Mouse (Mus musculus): ENCODE data around the gene Gba. TPM values are rescaled to one million over a fixed set of nuclear protein-coding genes. Genes with fewer than 3 reads are reported as not detected.
"Not testable (repeated sequence)": the region's sequence is repeated elsewhere in the genome, so short reads cannot be mapped to it uniquely, and the experiment has no call there.

Gene Gba
- 10 to 100 TPM; 66.2 to 68.0 TPM for total RNA-seq (2021)

- DNase-seq (ENCODE audit: extremely low spot score in 1 of 2, low spot score in 2 of 2), result peak; percentile 85 to 87
- intact Hi-C loops (cut with DNase I), result no loop called here
Measured at GRCm38 (mm10) chr3:89202253-89203141, at the start of gene Gba. Gene Gba, plus strand, starts transcription at chr3:89202928.

- DNase-seq (ENCODE audit: extremely low spot score in 1 of 2, low spot score in 2 of 2), result no peak
- intact Hi-C loops (cut with DNase I), result loop anchor here (5.0 kb wide), 1 partner anchor 40 kb away; no protein-coding TSS in a partner anchor
Measured at GRCm38 (mm10) chr3:89156951-89157350, 45.8 kb upstream of the Gba start.

- intact Hi-C loops (cut with DNase I), result loop anchor here (2.0 to 5.0 kb wide), 2 partner anchors 41 to 68 kb away; no protein-coding TSS in a partner anchor
- DNase-seq (ENCODE audit: extremely low spot score in 1 of 2, low spot score in 2 of 2), result no peak
Measured at GRCm38 (mm10) chr3:89158651-89159050, 44.1 kb upstream of the Gba start.

GRCm38 (mm10) chr3:89159211-89159610 lies 43.5 kb upstream of the Gba start:
- intact Hi-C loops (cut with DNase I), result loop anchor here (2.0 to 5.0 kb wide), 2 partner anchors 42 to 68 kb away; no protein-coding TSS in a partner anchor
- DNase-seq (ENCODE audit: extremely low spot score in 1 of 2, low spot score in 2 of 2), result peak in 1 of 2 experiments; percentile 67

- intact Hi-C loops (cut with DNase I), result loop anchor here (2.0 to 5.0 kb wide), 2 partner anchors 42 to 69 kb away; no protein-coding TSS in a partner anchor
Measured at GRCm38 (mm10) chr3:89159616-89160344, 42.9 kb upstream of the Gba start, which contains the start of gene Hcn3. Gene Hcn3, minus strand, starts transcription at chr3:89160196.

GRCm38 (mm10) chr3:89161207-89161606 lies 41.5 kb upstream of the Gba start:
- intact Hi-C loops (cut with DNase I); DNase-seq (ENCODE audit: extremely low spot score in 1 of 2, low spot score in 2 of 2): not testable (repeated sequence)

More at GRCm38 (mm10) chr3:89159616-89160344, 42.9 kb upstream of the Gba start, which contains the start of gene Hcn3:
- peak in 1 of 2 experiments; percentile 84 for DNase-seq (ENCODE audit: extremely low spot score in 1 of 2, low spot score in 2 of 2)

- DNase-seq (ENCODE audit: extremely low spot score in 1 of 2, low spot score in 2 of 2), result no peak
- intact Hi-C loops (cut with DNase I), result no loop called here
Measured at GRCm38 (mm10) chr3:89161786-89162185, 40.9 kb upstream of the Gba start.

GRCm38 (mm10) chr3:89163123-89163522 lies 39.6 kb upstream of the Gba start:
- no peak for DNase-seq (ENCODE audit: extremely low spot score in 1 of 2, low spot score in 2 of 2)
- intact Hi-C loops (cut with DNase I), result no loop called here

- intact Hi-C loops (cut with DNase I), result no loop called here
- DNase-seq (ENCODE audit: extremely low spot score in 1 of 2, low spot score in 2 of 2), result no peak
Measured at GRCm38 (mm10) chr3:89163643-89164245, 39.0 kb upstream of the Gba start.

- peak; percentile 90 to 96 for DNase-seq (ENCODE audit: extremely low spot score in 1 of 2, low spot score in 2 of 2)
- intact Hi-C loops (cut with DNase I), result no loop called here
Measured at GRCm38 (mm10) chr3:89164506-89165267, 38.0 kb upstream of the Gba start, which contains the start of gene Clk2. Gene Clk2, plus strand, starts transcription at chr3:89164795.

- no peak for DNase-seq (ENCODE audit: extremely low spot score in 1 of 2, low spot score in 2 of 2)
- intact Hi-C loops (cut with DNase I), result no loop called here
Measured at GRCm38 (mm10) chr3:89165268-89165870, 37.4 kb upstream of the Gba start.

- no peak for DNase-seq (ENCODE audit: extremely low spot score in 1 of 2, low spot score in 2 of 2)
- intact Hi-C loops (cut with DNase I), result no loop called here
Measured at GRCm38 (mm10) chr3:89166945-89167344, 35.8 kb upstream of the Gba start.

GRCm38 (mm10) chr3:89174844-89175243 lies 27.9 kb upstream of the Gba start:
- DNase-seq (ENCODE audit: extremely low spot score in 1 of 2, low spot score in 2 of 2), result no peak
- intact Hi-C loops (cut with DNase I), result no loop called here

- intact Hi-C loops (cut with DNase I), result no loop called here
- DNase-seq (ENCODE audit: extremely low spot score in 1 of 2, low spot score in 2 of 2), result no peak
Measured at GRCm38 (mm10) chr3:89175544-89175943, 27.2 kb upstream of the Gba start.

GRCm38 (mm10) chr3:89176421-89176820 lies 26.3 kb upstream of the Gba start:
- DNase-seq (ENCODE audit: extremely low spot score in 1 of 2, low spot score in 2 of 2), result no peak
- intact Hi-C loops (cut with DNase I), result no loop called here

GRCm38 (mm10) chr3:89177242-89178106 lies 25.3 kb upstream of the Gba start, which contains the start of gene Scamp3:
Gene Scamp3, plus strand, starts transcription at chr3:89177473.
- DNase-seq (ENCODE audit: extremely low spot score in 1 of 2, low spot score in 2 of 2), result peak; percentile 89 to 90
- intact Hi-C loops (cut with DNase I), result no loop called here

- no peak for DNase-seq (ENCODE audit: extremely low spot score in 1 of 2, low spot score in 2 of 2)
- intact Hi-C loops (cut with DNase I), result no loop called here
Measured at GRCm38 (mm10) chr3:89178107-89178385, 24.7 kb upstream of the Gba start.

Measured in left cerebral cortex, postnatal 10 days (tissue).